Mouse (Mus musculus) embryo, embryonic 10.5 days (tissue): ENCODE data around the gene Atg4c.

Experiments used
- DNase-seq: peaks from one replicate; pipeline ENCODE4 v3.0.0-alpha.2; 2015; ENCODE audit warnings: low spot score

Gene Atg4c

GRCm38 (mm10) chr4:99193810-99194582 is at the start of gene Atg4c:
TSS of gene Atg4c (plus strand) at chr4:99193934.
- DNase-seq = peak; percentile 89

DNA sequence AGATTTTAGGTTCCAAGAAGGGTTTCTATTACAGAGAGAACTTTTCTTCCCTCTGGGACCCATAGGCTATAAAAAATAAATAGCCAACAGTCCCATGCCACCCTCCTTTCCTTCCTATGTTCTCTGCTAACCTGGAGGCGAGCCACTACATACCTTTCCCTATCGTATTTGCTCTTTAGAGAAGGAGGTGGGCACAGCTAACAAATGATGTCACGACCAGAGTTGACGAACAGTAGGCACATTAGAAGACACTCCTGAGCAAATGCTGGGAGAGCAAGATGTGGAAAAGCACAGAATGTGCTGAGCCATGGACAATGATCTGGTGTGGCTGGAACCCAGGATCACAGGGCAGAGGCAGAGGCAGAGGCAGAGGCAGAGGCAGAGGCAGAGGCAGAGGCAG is 42.3 kb upstream of the Atg4c start:
- DNase-seq = no peak

DNA sequence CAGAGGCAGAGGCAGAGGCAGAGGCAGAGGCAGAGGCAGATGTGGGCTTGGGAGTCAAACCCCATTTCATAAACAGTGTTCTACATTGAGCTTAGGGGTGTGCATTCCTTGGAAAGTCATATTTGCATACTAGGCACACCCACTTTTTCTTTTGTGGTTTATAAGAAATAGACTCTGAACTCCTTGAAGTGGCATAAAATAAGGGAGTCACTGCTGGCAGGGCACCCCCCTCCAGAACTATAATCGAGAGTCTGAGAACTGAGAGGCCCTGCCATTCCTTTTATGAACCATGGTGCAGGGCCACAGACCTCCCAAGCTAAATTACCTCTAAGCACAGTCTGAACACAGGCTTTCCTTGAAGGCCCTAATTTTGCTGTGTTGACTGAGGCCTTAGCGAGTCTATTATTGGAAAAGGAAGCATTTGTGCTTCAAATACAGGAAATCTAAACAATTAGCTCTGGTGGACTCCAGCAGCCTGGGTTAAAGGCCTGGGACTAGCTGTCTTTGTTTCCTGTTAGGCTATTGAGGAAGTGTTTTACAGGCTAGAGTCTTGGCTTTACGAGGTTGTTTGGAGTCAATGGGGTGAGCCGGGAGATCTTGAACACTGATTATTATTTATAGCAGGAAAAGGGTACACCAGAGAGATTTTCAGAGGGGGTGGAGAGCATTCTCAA is 41.7 kb upstream of the Atg4c start:
- peak; percentile 36 for DNase-seq

GRCm38 (mm10) chr4:99156641-99157307 is 37.0 kb upstream of the Atg4c start:
- DNase-seq = no peak

DNA sequence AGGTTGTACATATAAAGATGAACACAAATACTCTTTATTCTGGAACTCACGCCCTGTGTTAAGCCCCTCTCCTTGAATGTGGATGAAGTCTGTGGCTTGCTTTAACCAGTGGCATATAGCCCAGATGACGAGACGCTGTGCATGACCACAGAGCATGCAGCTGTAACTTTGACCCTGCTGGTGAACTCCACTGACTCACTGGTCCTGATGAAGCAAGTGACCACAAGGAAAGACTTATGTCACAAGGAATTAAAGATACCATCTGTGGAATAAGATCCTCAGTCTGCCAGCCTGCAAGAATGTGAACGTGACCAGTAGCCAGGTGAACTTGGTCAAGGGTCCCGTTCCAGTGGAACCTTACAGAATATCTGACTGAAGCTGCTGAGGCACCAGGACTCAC is 35.2 kb upstream of the Atg4c start:
- no peak for DNase-seq

- peak; percentile 51 for DNase-seq
Observed at GRCm38 (mm10) chr4:99160414-99160813, 33.3 kb upstream of the Atg4c start.

DNA sequence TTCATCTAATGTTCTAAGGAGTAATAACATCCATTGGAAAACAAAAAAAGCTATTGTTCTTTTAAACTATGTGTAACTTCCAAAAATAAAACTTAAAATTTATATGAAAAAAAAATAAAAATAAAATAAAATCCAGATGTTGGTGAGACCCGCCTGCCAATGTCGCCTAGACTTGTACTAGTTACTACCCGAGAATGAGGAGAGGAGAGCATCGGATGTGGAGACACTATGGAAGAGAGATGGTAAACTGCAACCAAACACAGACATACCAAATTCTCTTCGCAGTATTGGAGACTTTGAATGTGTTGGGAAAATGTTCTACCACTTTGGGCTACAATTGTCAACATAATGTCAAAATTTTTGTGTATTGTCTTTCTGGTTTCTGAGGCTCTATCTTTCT is 32.8 kb upstream of the Atg4c start:
- DNase-seq = no peak

DNA sequence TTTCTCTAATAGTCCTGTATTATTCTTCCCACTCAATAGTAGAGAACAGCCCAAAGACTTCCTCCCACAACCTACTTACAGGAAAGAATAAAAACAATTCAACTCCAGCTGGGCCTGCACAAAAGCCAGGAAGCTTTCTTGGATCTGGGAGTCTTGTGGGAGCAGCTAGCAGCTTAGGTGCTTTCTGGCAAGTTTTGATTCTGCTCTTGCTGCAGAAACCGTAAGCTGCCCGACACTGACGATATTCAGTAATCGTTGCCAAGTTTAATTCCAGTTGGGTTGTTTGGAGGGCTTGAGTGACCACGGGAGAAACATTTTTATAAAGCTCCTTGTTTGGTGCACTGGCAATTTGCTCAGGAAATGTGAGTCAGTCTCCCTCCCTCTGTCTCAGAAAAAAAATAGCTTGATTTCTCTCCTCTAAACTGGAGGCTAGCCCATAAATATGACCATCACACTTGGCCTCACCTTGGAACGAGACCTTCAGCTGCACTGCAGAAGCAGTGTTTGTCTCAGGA is 32.2 kb upstream of the Atg4c start:
- peak; percentile 31 for DNase-seq

GRCm38 (mm10) chr4:99163001-99163400 is 30.7 kb upstream of the Atg4c start:
- no peak for DNase-seq

- peak; percentile 42 for DNase-seq
Observed at GRCm38 (mm10) chr4:99163547-99163946, 30.2 kb upstream of the Atg4c start.

- DNase-seq = no peak
Observed at GRCm38 (mm10) chr4:99168869-99169268, 24.9 kb upstream of the Atg4c start.

GRCm38 (mm10) chr4:99174265-99174664 is 19.5 kb upstream of the Atg4c start:
- DNase-seq = no peak

- no peak for DNase-seq
Observed at GRCm38 (mm10) chr4:99176841-99177240, 16.9 kb upstream of the Atg4c start.

GRCm38 (mm10) chr4:99177255-99177654 is 16.5 kb upstream of the Atg4c start:
- no peak for DNase-seq

- no peak for DNase-seq
Observed at GRCm38 (mm10) chr4:99178851-99179250, 14.9 kb upstream of the Atg4c start.

DNA sequence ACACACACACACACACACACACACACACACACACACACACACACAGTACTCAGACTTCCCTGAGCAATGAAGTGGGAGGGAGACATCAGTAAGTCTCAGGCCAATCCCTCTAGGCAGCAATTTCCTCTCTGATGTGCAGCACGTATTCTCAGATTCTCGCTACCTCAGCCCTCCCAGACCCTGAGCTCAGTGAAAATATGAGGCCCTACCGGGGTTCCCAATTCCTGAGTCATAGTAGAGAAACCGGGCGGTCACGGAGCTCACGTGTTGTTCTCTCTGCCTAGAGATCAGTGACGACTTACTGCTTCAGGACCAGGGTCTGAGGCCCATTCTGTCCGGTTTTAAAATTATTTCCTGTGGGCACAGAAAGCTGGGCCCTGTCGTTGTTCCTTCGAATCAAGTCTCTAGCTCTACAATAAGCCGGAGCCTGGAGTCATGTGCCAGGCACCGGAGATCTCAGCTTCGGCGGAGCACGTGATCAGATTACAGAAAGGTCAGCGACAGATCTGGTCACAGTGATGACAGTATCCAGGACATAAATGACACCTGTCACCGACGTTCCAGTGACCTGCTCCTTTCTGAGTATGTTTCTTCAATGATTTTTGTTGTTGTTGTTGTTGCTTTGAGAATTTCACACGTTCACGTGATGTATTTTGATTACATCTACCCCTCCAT is 14.2 kb upstream of the Atg4c start:
- peak; percentile 23 for DNase-seq

DNA sequence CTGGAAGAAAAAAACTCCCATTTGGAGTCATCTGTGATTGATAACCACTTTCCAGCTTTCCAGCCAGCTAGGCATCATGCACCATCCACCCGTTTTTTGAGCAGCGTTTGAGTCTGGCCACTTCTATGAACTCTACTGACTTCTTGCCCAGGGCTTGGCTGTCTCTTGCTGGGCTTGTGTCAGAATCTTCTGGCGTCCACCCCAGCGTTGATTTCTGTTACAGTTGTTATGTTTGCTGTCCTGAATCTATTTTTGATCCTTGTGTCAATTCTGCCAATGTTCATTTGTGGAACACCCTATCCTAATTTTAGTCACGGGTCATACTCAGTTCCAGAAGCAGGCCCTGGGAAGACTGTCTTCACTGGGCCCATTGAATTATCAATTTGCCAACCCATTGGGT is 12.8 kb upstream of the Atg4c start:
- no peak for DNase-seq

- DNase-seq = no peak
Observed at GRCm38 (mm10) chr4:99181739-99182419, 11.9 kb upstream of the Atg4c start.

DNA sequence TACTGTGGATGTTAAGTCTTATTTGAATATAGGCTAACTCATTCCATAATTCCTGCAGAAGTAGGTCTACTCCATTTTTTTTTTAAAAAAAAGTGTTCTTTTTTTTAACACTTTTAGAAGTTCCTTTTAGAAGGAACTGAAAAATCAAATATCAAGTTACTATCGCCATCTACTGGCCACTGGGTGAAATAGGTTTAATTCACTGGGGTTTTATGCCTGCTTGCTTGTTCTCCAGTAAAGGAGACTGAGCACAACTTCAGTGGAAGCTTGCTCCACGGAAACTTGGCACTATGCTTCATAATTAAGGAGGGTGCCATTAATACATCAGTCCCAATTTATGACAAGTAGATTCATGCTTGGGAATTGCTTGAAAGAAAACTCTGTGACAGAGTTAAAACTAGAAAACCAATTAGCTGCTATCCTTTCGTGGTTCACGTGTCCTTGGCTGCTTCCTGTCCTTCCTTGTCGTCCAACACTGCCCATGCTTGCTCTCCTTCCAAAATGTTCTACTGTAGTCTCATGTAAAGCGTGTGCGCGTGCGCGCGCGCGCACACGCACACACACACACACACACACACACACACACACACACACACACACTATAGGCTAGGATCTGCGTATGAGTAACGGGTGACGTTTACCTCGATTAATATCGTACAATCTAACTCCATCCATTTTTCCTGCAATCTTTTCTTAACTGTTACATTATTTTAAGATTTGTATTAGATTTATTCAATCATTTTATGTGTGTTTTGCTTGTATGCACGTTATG is 10.9 kb upstream of the Atg4c start:
- DNase-seq = peak; percentile 85

- DNase-seq = no peak
Observed at GRCm38 (mm10) chr4:99184678-99185077, 9.1 kb upstream of the Atg4c start.

DNA sequence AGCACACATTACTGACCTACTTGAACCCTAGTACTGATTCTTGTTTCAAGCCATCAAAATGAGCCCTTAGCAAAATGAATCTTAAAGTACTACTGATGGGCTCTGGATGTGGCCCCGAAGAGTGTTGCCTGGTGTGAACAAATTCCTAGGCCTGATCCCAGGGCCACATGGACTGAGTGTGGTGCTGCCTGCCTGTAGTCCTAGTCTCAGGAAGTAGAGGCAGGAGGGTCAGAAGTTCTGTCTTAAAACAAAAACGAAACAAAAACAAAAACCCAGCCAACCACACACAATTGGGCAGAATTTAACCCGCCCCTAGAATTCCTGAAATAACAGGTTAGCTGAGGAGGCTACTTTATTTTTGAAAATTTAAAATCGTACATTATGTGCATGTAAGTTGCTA is 8.4 kb upstream of the Atg4c start:
- no peak for DNase-seq
